Comparison of ENCODE assay signal across 21 mouse cellular contexts in the genomic region with DNA sequence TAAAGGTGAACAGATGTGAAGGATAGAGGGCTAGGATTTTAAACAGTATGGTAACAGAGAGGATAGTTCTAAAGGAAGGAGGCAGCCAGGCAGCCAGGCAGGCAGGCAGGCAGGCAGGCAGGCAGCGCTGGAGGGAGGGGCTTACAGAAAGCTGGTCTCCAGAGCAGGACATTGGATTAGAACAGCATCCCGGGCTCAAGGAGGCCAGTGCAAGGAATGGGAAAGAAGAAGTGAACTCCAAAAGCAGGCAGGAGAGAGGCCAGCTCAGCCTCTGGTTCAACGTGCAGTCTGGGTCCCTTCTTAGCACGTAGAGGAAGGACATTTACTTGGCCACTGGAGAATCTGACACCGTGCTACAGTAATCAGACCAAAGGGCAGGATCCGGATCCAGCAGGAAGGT. TPM values are rescaled to one million over a fixed set of nuclear protein-coding genes. Genes with fewer than 3 reads are reported as not detected.
"Had no signal": no experiment of that assay in that cellular context is flagged by ENCODE, and none has a peak within 500 bp of the region (broad histone marks: within the 10 kb centered on the region; RNA-seq: fewer than 3 reads in every experiment).

No protein-coding gene starts in this region.

- H3K27me3 ChIP-seq: limb, embryonic 15.5 days; liver, embryonic 12.5 days; lung, embryonic 15.5 days; neural tube, embryonic 15.5 days had no signal

- H3K27ac ChIP-seq: limb, embryonic 15.5 days; liver, embryonic 12.5 days; lung, embryonic 15.5 days; macrophage; midbrain, embryonic 12.5 days; neural tube, embryonic 15.5 days had no signal

- H3K36me3 ChIP-seq: limb, embryonic 15.5 days; liver, embryonic 12.5 days; lung, embryonic 15.5 days; midbrain, embryonic 12.5 days; neural tube, embryonic 15.5 days had no signal

- H3K9me3 ChIP-seq: limb, embryonic 15.5 days; liver, embryonic 12.5 days; lung, embryonic 15.5 days; megakaryocyte, embryonic 14.5 days; midbrain, embryonic 12.5 days; neural tube, embryonic 15.5 days had no signal

- H3K4me1 ChIP-seq: lung, embryonic 15.5 days; neural tube, embryonic 15.5 days had no signal

- H3K9ac ChIP-seq: limb, embryonic 15.5 days; liver, embryonic 12.5 days; lung, embryonic 15.5 days; midbrain, embryonic 12.5 days; neural tube, embryonic 15.5 days had no signal

- H3K4me3 ChIP-seq: limb, embryonic 15.5 days; liver, embryonic 12.5 days; lung, embryonic 15.5 days; megakaryocyte, embryonic 14.5 days; midbrain, embryonic 12.5 days; neural tube, embryonic 15.5 days had no signal

- DNase-seq: kidney, postnatal 14 days; layer of hippocampus, adult 9-11 months; layer of hippocampus, postnatal 36 days; lung, postnatal 14 days; right cerebral cortex, adult 18-20 months; right cerebral cortex, postnatal 25 days; thymus, adult 18-20 months; thymus, postnatal 14 days had no signal

RNA-seq across cellular contexts. Expression of gene Spink2, which starts 48.9 kb away (rescaled TPM):
- total RNA-seq: layer of hippocampus, adult 18-20 months; layer of hippocampus, postnatal 36 days; left cerebral cortex, adult 8-10 months; left cerebral cortex, postnatal 25 days; midbrain, postnatal 0 days had no signal
- polyA plus RNA-seq: liver, embryonic 12.5 days; liver, embryonic 16.5 days; macrophage; midbrain, embryonic 12.5 days; small intestine, adult 2 months had no signal
